Mouse (Mus musculus) kidney, adult 2 months (tissue): ENCODE data around the gene Vasp.

Experiments used
- CTCF ChIP-seq: fragments of 200-500 bp; conservative IDR thresholded peaks from 2 replicates; pipeline ENCODE4 v1.5.1; 2011; ENCODE audit warnings: low read depth, mild to moderate bottlenecking, control low read depth, low read length, moderate library complexity, mixed read lengths; ENCODE audit not compliant: insufficient read depth, insufficient read length
- POLR2A ChIP-seq: fragments of 200-500 bp; IDR thresholded peaks from one replicate; pipeline ENCODE4 v1.6.1; 2011; ENCODE audit warnings: low read depth, low read length, control low read depth

GRCm38 (mm10) chr7:19295503-19296185 is 24.0 kb upstream of the Vasp start:
- TF ChIP-seq CTCF (peak; percentile 86), POLR2A (no peak)
